Mouse (Mus musculus) liver, adult (tissue): ENCODE data around the gene Rnf215.

ENCODE experiments used
- GATA4 ChIP-seq: IDR thresholded peaks from 2 replicates; pipeline ENCODE4 v1.6.1; 2014; ENCODE audit warnings: mild to moderate bottlenecking, low read length; ENCODE audit not compliant: insufficient replicate concordance

The Rnf215 gene

GRCm38 (mm10) chr11:4103522-4103921 lies 31.5 kb upstream of the Rnf215 start:
- TF ChIP-seq GATA4 = no peak

- no peak for TF ChIP-seq GATA4
Observed at GRCm38 (mm10) chr11:4104989-4105388, 30.0 kb upstream of the Rnf215 start.

GRCm38 (mm10) chr11:4105444-4105843 lies 29.6 kb upstream of the Rnf215 start:
- TF ChIP-seq GATA4 = no peak

GRCm38 (mm10) chr11:4108691-4109090 lies 26.3 kb upstream of the Rnf215 start:
- no peak for TF ChIP-seq GATA4

GRCm38 (mm10) chr11:4112033-4112432 lies 23.0 kb upstream of the Rnf215 start:
- TF ChIP-seq GATA4 = peak; percentile 91

GRCm38 (mm10) chr11:4112861-4113260 lies 22.1 kb upstream of the Rnf215 start:
- TF ChIP-seq GATA4 = peak; percentile 49; the same call in 1 of the 2 replicates

GRCm38 (mm10) chr11:4113496-4113895 lies 21.5 kb upstream of the Rnf215 start:
- no peak for TF ChIP-seq GATA4

- no peak for TF ChIP-seq GATA4
Observed at GRCm38 (mm10) chr11:4113970-4114369, 21.0 kb upstream of the Rnf215 start.

GRCm38 (mm10) chr11:4115407-4115806 lies 19.6 kb upstream of the Rnf215 start:
- TF ChIP-seq GATA4 = no peak

GRCm38 (mm10) chr11:4116458-4117141 lies 18.4 kb upstream of the Rnf215 start:
- TF ChIP-seq GATA4 = peak; percentile 99

- TF ChIP-seq GATA4 = peak; percentile 50; the same call in 1 of the 2 replicates
Observed at GRCm38 (mm10) chr11:4117372-4118071, 17.5 kb upstream of the Rnf215 start.

- TF ChIP-seq GATA4 = no peak
Observed at GRCm38 (mm10) chr11:4118081-4118921, 16.7 kb upstream of the Rnf215 start.

- TF ChIP-seq GATA4 = no peak
Observed at GRCm38 (mm10) chr11:4119635-4120034, 15.4 kb upstream of the Rnf215 start.

- no peak for TF ChIP-seq GATA4
Observed at GRCm38 (mm10) chr11:4121691-4122090, 13.3 kb upstream of the Rnf215 start.

GRCm38 (mm10) chr11:4122226-4122625 lies 12.8 kb upstream of the Rnf215 start:
- TF ChIP-seq GATA4 = 0 out of 2 replicates have a peak, but pooled peaks have one; percentile 9

GRCm38 (mm10) chr11:4122742-4123579 lies 12.0 kb upstream of the Rnf215 start, which contains the start of gene Sec14l2:
TSS of gene Sec14l2 (minus strand) at chr11:4123415.
- TF ChIP-seq GATA4 = no peak
